Mouse (Mus musculus) limb, embryonic 15.5 days (tissue): ENCODE measurements around the gene Eef1akmt3. TPM values are rescaled to one million over a fixed set of nuclear protein-coding genes. Genes with fewer than 3 reads are reported as not detected.
"Not testable (repeated sequence)": the region's sequence is repeated elsewhere in the genome, so short reads cannot be mapped to it uniquely, and the experiment has no call there.

Experiments
- ATAC-seq: fragments of 200-750 bp; cut with Nextera tagmentation; 2 replicates; pipeline ENCODE4 v1.8.0; 2017; ENCODE audit warnings: low read depth, moderate TSS enrichment; ENCODE audit not compliant: insufficient number of reproducible peaks, low FRiP score, low TSS enrichment
- H3K27ac ChIP-seq: fragments of 300-500 bp; sonication (generic); 2 replicates; pipeline ENCODE4 v1.5.1; 2015; ENCODE audit warnings: moderate library complexity, mild to moderate bottlenecking, inconsistent platforms
- H3K27me3 ChIP-seq: fragments of 300-500 bp; sonication (generic); 2 replicates; pipeline ENCODE4 v1.6.1; 2015; ENCODE audit warnings: inconsistent platforms
- H3K36me3 ChIP-seq: fragments of 300-500 bp; sonication (generic); 2 replicates; pipeline ENCODE4 v1.6.1; 2015; ENCODE audit warnings: inconsistent platforms
- H3K4me1 ChIP-seq: fragments of 300-500 bp; sonication (generic); 2 replicates; pipeline ENCODE4 v1.6.1; 2015; ENCODE audit warnings: inconsistent platforms
- H3K4me2 ChIP-seq: fragments of 300-500 bp; sonication (generic); 2 replicates; pipeline ENCODE4 v1.6.1; 2015; ENCODE audit warnings: mild to moderate bottlenecking, inconsistent platforms
- H3K4me3 ChIP-seq: fragments of 300-500 bp; sonication (generic); 2 replicates; pipeline ENCODE4 v1.5.1; 2015; ENCODE audit warnings: mild to moderate bottlenecking, inconsistent platforms
- H3K9ac ChIP-seq: fragments of 300-500 bp; sonication (generic); 2 replicates; pipeline ENCODE4 v1.6.1; 2015; ENCODE audit warnings: inconsistent platforms
- H3K9me3 ChIP-seq: fragments of 300-500 bp; sonication (generic); 2 replicates; pipeline ENCODE4 v1.6.1; 2016; ENCODE audit warnings: inconsistent platforms
- WGBS: fragments of 180-500 bp; shearing (Covaris S2); methylation state at CpG from one replicate; pipeline ENCODE4 v1.1.7; 2015; 5-methylcytosine and 5-hydroxymethylcytosine counted together
- polyA plus RNA-seq: library from polyadenylated mRNA; unstranded; fragments of >200 nt; fragmentation: Nextera tagmentation; extraction: Ambion mirVana; gene quantifications from 2 replicates; pipeline ENCODE4 v1.2.1, GENCODE M21; 2015

The Eef1akmt3 gene
- polyA plus RNA-seq, 1 experiment from 2014 or later = 2.0 TPM

- WGBS = 2% methylated on average over 11 of the region's 12 CpGs
- no peak for ATAC-seq
Measured at GRCm38 (mm10) chr10:127078001-127078676, 36.8 kb upstream of the Eef1akmt3 start.

GRCm38 (mm10) chr10:127077515-127077914 is 36.2 kb upstream of the Eef1akmt3 start:
- peaks cover 79% of the 10 kb centered on the region for H3K27me3 ChIP-seq
- H3K36me3 ChIP-seq = no peaks in the 10 kb centered on the region
- no peak for ATAC-seq
- peaks cover 40% of the 10 kb centered on the region for H3K4me1 ChIP-seq
- H3K27ac ChIP-seq = no peak overlapping the region
- no peak overlapping the region for H3K4me3 ChIP-seq
- H3K9ac ChIP-seq = no peak overlapping the region
- WGBS = 2% methylated on average over 10 of the region's 10 CpGs
- no peaks in the 10 kb centered on the region for H3K9me3 ChIP-seq
- H3K4me2 ChIP-seq = no peak overlapping the region

More at GRCm38 (mm10) chr10:127078001-127078676, 36.8 kb upstream of the Eef1akmt3 start:
- H3K9ac ChIP-seq = no peak overlapping the region
- peaks cover 40% of the 10 kb centered on the region for H3K4me1 ChIP-seq
- H3K36me3 ChIP-seq = no peaks in the 10 kb centered on the region
- peak overlapping the region; percentile 87; the same call in 1 of the 2 replicates for H3K4me2 ChIP-seq
- H3K4me3 ChIP-seq = peak overlapping the region; percentile 43
- no peak overlapping the region for H3K27ac ChIP-seq
- H3K27me3 ChIP-seq = peaks cover 85% of the 10 kb centered on the region
- H3K9me3 ChIP-seq = no peaks in the 10 kb centered on the region

DNA sequence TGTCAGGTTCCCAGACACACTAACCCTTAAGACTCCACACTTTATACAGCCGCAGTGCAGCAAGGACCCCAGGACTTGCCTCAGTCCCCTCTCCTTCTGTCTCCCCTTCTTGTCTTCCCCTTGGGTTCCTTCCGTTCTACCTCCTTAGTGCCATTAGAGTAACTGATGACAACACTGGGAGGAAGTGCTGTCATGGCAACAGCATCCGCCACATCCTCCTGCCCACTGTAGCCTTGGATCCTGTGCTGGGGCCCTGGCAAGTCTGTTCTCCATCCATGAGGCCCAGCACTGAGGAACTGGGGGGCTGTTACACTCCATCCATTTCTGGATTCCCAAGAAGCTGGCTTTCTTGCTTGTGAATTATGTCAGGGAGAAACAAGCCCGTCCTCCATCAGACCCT is 34.8 kb upstream of the Eef1akmt3 start:
- peaks cover 64% of the 10 kb centered on the region for H3K27me3 ChIP-seq

GRCm38 (mm10) chr10:127075651-127076050 is 34.3 kb upstream of the Eef1akmt3 start:
- Histone ChIP-seq H3K27ac (no peak overlapping the region), H3K9ac (no peak overlapping the region), H3K9me3 (no peaks in the 10 kb centered on the region), H3K4me1 (peaks cover 34% of the 10 kb centered on the region), H3K36me3 (no peaks in the 10 kb centered on the region), H3K4me2 (no peak overlapping the region), H3K4me3 (no peak overlapping the region), H3K27me3 (peaks cover 60% of the 10 kb centered on the region)
- 54% methylated on average over 8 of the region's 8 CpGs for WGBS
- no peak for ATAC-seq

More for the DNA sequence above, 34.8 kb upstream of the Eef1akmt3 start:
- Histone ChIP-seq H3K36me3 (no peaks in the 10 kb centered on the region), H3K9me3 (no peaks in the 10 kb centered on the region), H3K4me3 (no peak overlapping the region), H3K9ac (no peak overlapping the region), H3K27ac (no peak overlapping the region), H3K4me1 (peaks cover 34% of the 10 kb centered on the region), H3K4me2 (no peak overlapping the region)
- WGBS = 27% methylated on average over 4 of the region's 4 CpGs
- ATAC-seq = no peak

GRCm38 (mm10) chr10:127075080-127075479 is 33.8 kb upstream of the Eef1akmt3 start, which contains the start of gene Agap2:
Agap2 (plus strand) TSS chr10:127075284.
- H3K4me2 ChIP-seq = no peak within 1 kb of the TSS
- peaks cover 54% of the 10 kb centered on the region for H3K27me3 ChIP-seq
- no peak within 1 kb of the TSS for H3K27ac ChIP-seq
- no peak within 1 kb of the TSS for H3K9ac ChIP-seq
- no peaks in the 10 kb centered on the region for H3K36me3 ChIP-seq
- H3K4me3 ChIP-seq = no peak within 1 kb of the TSS
- no peak for ATAC-seq
- H3K9me3 ChIP-seq = no peaks in the 10 kb centered on the region
- peaks cover 28% of the 10 kb centered on the region for H3K4me1 ChIP-seq
- 54% methylated on average over 9 of the region's 9 CpGs for WGBS

- ATAC-seq = no peak
- no peak overlapping the region for H3K9ac ChIP-seq
- peaks cover 23% of the 10 kb centered on the region for H3K4me1 ChIP-seq
- H3K27me3 ChIP-seq = peaks cover 43% of the 10 kb centered on the region
- 92% methylated on average over 1 of the region's 1 CpGs for WGBS
- no peaks in the 10 kb centered on the region for H3K9me3 ChIP-seq
- H3K36me3 ChIP-seq = no peaks in the 10 kb centered on the region
- H3K4me2 ChIP-seq = no peak overlapping the region
- H3K27ac ChIP-seq = no peak overlapping the region
- no peak overlapping the region for H3K4me3 ChIP-seq
Measured at GRCm38 (mm10) chr10:127073981-127074380, 32.7 kb upstream of the Eef1akmt3 start.

DNA sequence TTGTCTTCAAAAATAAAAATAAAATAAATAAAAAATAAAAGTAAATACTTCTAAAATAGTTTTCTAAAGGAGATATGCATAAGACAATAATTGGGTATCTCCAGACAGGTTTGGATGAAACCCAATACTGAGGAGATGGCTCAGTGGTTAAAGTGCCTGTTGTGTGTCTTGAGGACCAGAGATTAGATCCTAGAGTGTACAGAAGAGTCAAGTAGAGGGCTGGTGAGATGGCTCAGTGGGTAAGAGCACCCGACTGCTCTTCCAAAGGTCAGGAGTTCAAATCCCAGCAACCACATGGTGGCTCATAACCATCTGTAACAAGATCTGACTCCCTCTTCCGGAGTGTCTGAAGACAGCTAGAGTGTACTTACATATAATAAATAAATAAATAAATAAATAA is 31.7 kb upstream of the Eef1akmt3 start:
- Histone ChIP-seq H3K4me1 (peaks cover 26% of the 10 kb centered on the region), H3K27me3 (peaks cover 33% of the 10 kb centered on the region)
- H3K9ac ChIP-seq, H3K4me2 ChIP-seq, ATAC-seq, H3K4me3 ChIP-seq, H3K9me3 ChIP-seq, H3K27ac ChIP-seq, H3K36me3 ChIP-seq: not testable (repeated sequence)
- 79% methylated on average over 2 of the region's 2 CpGs for WGBS

DNA sequence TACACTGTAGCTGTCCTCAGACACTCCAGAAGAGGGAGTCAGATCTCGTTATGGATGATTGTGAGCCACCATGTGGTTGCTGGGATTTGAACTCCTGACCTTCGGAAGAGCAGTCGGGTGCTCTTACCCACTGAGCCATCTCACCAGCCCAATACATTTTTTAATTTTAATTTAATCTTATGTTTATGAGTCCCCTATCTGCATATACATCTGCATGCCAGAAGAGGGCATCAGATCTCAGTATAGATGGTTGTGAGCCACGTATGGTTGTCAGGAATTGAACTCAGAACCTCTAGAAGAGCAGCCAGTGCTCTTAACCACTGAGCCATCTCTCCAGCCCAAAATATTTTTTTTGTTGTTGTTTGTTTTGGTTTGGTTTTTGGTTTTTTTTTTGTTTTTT is 31.0 kb upstream of the Eef1akmt3 start:
- H3K9ac ChIP-seq, H3K27ac ChIP-seq, H3K4me3 ChIP-seq, H3K9me3 ChIP-seq, H3K4me2 ChIP-seq, ATAC-seq: not testable (repeated sequence)
- Histone ChIP-seq H3K4me1 (peaks cover 26% of the 10 kb centered on the region), H3K27me3 (peaks cover 26% of the 10 kb centered on the region), H3K36me3 (peaks cover 13% of the 10 kb centered on the region)
- WGBS = 90% methylated on average over 4 of the region's 4 CpGs

DNA sequence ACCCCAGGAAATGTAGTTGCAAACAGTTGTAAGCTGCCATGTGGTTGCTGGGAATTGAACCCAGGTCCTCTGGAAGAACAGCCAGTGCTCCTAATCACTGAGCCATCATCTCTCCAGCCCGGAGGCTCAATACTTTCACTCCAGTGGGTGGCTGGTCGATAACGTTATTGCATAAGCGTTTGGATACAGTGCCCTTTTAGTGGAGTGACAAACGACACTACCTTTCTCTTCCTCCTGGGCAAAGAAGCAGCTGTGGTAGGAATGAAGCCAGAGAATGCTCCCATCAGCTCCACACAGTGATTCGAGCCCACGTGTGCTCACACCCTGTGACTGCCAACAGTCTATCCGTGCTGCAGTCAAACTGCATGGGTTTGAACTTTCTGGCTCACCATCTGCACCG is 29.9 kb upstream of the Eef1akmt3 start:
- no peak for ATAC-seq

DNA sequence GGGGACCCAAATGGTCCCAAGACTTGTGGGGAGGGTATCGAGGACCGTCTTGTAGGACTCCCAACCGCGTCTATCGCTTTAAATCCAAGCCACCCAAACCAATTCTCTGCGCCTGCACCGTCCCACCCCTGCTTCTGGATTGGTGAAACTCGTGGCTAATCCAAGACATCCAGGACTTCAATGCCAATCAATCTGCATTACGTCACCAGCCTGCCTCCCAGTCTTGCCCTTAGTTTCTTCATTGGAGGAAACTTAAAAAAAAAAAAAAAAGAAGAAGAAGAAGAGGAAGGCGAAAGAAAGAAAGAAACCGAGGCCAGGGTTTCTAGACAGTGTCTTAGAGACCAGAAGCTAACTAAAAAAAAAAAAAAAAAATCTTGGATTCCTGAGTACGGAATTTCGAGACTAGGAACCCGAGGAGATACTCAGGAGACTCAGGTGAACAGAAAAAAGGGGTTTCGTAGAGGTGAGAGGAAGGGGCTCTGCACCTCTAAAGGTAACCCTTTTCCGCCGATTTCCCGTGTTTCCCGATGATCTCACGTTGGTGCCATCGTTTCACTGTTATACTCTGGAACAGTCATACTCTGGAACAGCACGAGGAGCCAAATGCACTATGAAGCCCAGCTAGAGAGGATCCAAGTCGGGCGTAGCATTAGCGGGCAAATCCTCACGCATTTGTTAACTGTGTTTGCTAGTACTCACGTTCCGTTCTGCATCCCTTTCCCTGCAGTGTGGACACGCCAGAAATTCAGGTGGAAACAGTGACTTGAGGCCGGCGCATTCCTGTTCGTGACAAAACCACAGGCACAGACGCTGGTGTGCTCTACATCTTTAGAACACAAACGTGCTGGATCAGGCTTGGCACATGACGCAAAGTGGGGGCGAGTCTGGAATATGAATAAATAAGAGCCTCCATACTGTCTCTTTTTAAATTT is 29.1 kb upstream of the Eef1akmt3 start, which contains the start of gene Tspan31:
Tspan31 (minus strand) TSS at position 75 of the 932 bp plus-strand sequence.
- H3K27ac ChIP-seq = peak within 1 kb of the TSS; percentile 95
- peaks cover 8% of the 10 kb centered on the region for H3K27me3 ChIP-seq
- peak within 1 kb of the TSS; percentile 74 for H3K4me2 ChIP-seq
- H3K4me1 ChIP-seq = peaks cover 30% of the 10 kb centered on the region
- H3K36me3 ChIP-seq = peaks cover 31% of the 10 kb centered on the region
- ATAC-seq = peak; percentile 88
- H3K9ac ChIP-seq = peak within 1 kb of the TSS; percentile 54
- H3K9me3 ChIP-seq = no peaks in the 10 kb centered on the region
- 1% methylated on average over 36 of the region's 36 CpGs for WGBS
- peak within 1 kb of the TSS; percentile 68 for H3K4me3 ChIP-seq

More for the DNA sequence above, 29.9 kb upstream of the Eef1akmt3 start:
- Histone ChIP-seq H3K27ac (no peak overlapping the region), H3K4me3 (peak overlapping the region; percentile 68), H3K27me3 (peaks cover 16% of the 10 kb centered on the region), H3K9ac (peak overlapping the region; percentile 54), H3K4me1 (peaks cover 26% of the 10 kb centered on the region), H3K9me3 (no peaks in the 10 kb centered on the region), H3K36me3 (peaks cover 24% of the 10 kb centered on the region), H3K4me2 (peak overlapping the region; percentile 74)
- WGBS = 73% methylated on average over 9 of the region's 9 CpGs

DNA sequence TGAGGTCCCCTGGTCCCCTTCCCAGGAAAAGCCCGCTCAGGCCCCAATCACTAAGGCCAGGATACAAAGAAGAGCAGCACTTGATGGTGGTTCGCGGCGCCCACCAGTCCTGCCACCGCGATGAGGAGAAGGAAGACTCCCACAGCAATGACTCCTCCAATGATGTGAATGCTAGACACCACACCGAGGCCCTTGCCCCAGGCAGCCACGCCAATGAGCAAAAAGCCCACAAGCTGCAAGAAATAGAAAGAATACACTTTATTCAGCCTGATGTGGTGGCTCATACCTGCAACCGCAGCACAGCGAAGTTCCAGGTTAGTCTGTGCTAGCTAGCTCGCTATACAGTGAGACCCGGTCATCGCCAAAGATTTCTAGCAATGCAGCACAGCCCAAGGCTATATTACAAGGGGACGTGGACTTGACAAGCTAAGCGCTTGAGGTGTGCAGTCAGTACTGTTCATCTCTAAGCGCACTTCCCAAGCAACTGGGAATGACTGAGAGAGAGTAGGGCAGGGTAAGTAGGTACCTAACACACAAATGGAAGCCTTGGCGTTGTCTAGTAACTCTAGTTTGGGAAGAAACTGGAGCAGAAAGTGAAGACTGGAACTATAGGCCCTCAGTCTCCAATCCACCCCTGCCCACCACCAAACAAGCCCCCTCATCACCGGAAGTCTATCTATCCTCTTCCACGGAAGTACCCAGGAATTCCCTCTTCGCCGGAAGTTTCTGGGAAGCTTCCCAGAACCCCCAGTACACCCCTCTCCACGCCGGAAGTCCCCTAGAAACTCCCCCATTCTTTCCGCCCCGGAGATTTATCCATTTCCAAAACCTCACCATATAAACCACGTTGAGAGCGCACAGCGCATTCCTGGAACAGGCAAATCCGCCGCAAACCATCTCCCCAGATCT is 28.2 kb upstream of the Eef1akmt3 start:
- 7% methylated on average over 30 of the region's 30 CpGs for WGBS

More for the DNA sequence above, 28.2 kb upstream of the Eef1akmt3 start:
- Histone ChIP-seq H3K9ac (peak overlapping the region; percentile 51), H3K27ac (peak overlapping the region; percentile 95), H3K9me3 (no peaks in the 10 kb centered on the region), H3K4me2 (peak overlapping the region; percentile 74), H3K4me1 (peaks cover 37% of the 10 kb centered on the region), H3K27me3 (no peaks in the 10 kb centered on the region), H3K36me3 (peaks cover 40% of the 10 kb centered on the region), H3K4me3 (peak overlapping the region; percentile 68)
- peak; percentile 66; the same call in 1 of the 2 replicates for ATAC-seq
